Mouse (Mus musculus) neural tube, embryonic 12.5 days (tissue): Measurements from ENCODE around the gene Fam178b. TPM values are rescaled to one million over a fixed set of nuclear protein-coding genes. Genes with fewer than 3 reads are reported as not detected.
"Not testable (repeated sequence)": the region's sequence is repeated elsewhere in the genome, so short reads cannot be mapped to it uniquely, and the experiment has no call there.

Source experiments
- ATAC-seq: fragments of 200-750 bp; cut with Nextera tagmentation; 2 replicates; pipeline ENCODE4 v1.8.0; 2017; ENCODE audit warnings: low read depth, mild to moderate bottlenecking, moderate TSS enrichment, moderate library complexity; ENCODE audit not compliant: low FRiP score
- H3K27ac ChIP-seq: fragments of 300-500 bp; sonication (generic); 2 replicates; pipeline ENCODE4 v1.5.1; 2016
- H3K27me3 ChIP-seq: fragments of 300-500 bp; sonication (generic); replicated peaks from 2 replicates; pipeline ENCODE4 v1.6.1; 2016; ENCODE audit warnings: mild to moderate bottlenecking
- H3K36me3 ChIP-seq: fragments of 300-500 bp; sonication (generic); 2 replicates; pipeline ENCODE4 v1.6.1; 2016; ENCODE audit warnings: mild to moderate bottlenecking
- H3K4me1 ChIP-seq: fragments of 300-500 bp; sonication (generic); 2 replicates; pipeline ENCODE4 v1.6.1; 2016
- H3K4me2 ChIP-seq: fragments of 300-500 bp; sonication (generic); replicated peaks from 2 replicates; pipeline ENCODE4 v1.6.1; 2016; ENCODE audit warnings: mild to moderate bottlenecking
- H3K4me3 ChIP-seq: fragments of 300-500 bp; sonication (generic); 2 replicates; pipeline ENCODE4 v1.5.1; 2016
- H3K9ac ChIP-seq: fragments of 300-500 bp; sonication (generic); 2 replicates; pipeline ENCODE4 v1.6.1; 2016; ENCODE audit warnings: mild to moderate bottlenecking
- H3K9me3 ChIP-seq: fragments of 300-500 bp; sonication (generic); 2 replicates; pipeline ENCODE4 v1.6.1; 2016; ENCODE audit warnings: mild to moderate bottlenecking
- WGBS: fragments of 180-500 bp; shearing (Covaris S2); methylation state at CpG from one replicate; pipeline ENCODE4 v1.1.7; 2016; 5-methylcytosine and 5-hydroxymethylcytosine counted together
- polyA plus RNA-seq: library from polyadenylated mRNA; unstranded; fragments of >200 nt; fragmentation: Nextera tagmentation; extraction: Ambion mirVana; gene quantifications from 2 replicates; pipeline ENCODE4 v1.2.1, GENCODE M21; 2016

Fam178b gene
- polyA plus RNA-seq, 1 experiment from 2014 or later, result 0.48 TPM

DNA sequence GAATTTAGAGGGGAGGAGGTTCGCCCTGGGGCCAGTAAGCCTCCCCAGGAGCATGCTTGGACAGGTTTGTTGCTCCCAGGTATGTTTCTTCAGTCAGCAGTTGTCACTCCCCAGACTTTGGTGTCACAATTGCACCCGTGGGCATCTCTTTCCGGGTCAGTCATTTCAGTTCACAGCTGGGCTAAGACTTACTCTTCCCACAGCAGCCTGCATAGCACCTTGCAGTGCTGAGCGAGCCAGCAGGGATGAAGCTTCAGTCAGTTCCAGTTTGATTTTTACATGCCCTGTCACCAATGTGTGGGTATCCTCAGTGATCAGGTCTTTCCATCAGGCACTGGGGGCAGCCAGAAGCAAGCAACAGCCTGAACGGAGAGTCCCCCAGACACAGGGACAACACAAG, 14.0 kb upstream of the Fam178b start:
- Histone ChIP-seq H3K27me3 (no peaks in the 10 kb centered on the region), H3K27ac (no peak overlapping the region), H3K9me3 (no peaks in the 10 kb centered on the region), H3K4me1 (peaks cover 7% of the 10 kb centered on the region), H3K36me3 (peaks cover 50% of the 10 kb centered on the region), H3K4me3 (no peak overlapping the region), H3K4me2 (no peak overlapping the region), H3K9ac (no peak overlapping the region)
- WGBS, result 70% methylated on average over 5 of the region's 5 CpGs
- ATAC-seq, result no peak

DNA sequence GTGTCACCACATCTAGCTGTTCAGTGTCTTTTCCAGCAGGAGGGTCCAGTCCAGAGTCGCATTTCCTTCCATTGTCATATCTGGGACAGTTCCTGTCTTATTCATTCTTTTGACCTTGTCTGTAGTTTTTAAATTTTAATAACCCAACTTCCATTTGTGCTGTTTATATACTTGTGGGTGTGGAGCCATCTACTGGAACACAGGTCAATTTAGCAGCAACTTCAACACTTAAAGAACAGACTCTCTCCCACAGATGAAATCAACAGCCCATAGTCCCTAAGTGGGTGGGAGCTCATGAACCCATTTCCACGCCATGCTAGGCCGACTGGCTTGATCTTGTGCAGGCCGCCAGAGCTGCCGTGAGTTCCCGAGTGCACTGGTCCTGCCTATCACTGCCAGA, 13.4 kb upstream of the Fam178b start:
- H3K4me3 ChIP-seq, result no peak overlapping the region
- no peak overlapping the region for H3K9ac ChIP-seq
- H3K4me2 ChIP-seq, result no peak overlapping the region
- 83% methylated on average over 6 of the region's 6 CpGs for WGBS
- H3K27ac ChIP-seq, result no peak overlapping the region
- H3K9me3 ChIP-seq, result no peaks in the 10 kb centered on the region
- no peaks in the 10 kb centered on the region for H3K27me3 ChIP-seq
- peaks cover 10% of the 10 kb centered on the region for H3K4me1 ChIP-seq
- peaks cover 44% of the 10 kb centered on the region for H3K36me3 ChIP-seq
- no peak for ATAC-seq

DNA sequence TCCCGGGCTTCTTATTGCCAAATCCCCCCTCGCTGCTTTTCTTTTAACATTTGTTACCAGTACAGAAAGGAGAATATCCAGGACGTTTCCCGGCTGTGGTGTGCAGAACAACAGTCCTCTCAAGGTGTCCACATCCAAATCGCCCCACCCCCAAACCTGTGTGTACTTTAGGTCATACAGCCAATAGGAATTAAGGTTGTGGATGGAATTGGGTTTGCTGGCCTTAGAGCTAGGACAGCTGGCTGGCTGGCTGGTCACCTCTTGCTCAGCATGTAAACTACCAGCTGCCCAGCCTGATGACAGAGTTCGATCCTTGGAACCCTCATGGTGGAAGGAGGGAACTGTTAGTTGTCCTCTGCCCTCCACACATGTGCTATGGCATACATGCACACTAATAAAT, 11.9 kb upstream of the Fam178b start:
- WGBS, result 86% methylated on average over 6 of the region's 6 CpGs
- no peaks in the 10 kb centered on the region for H3K9me3 ChIP-seq

DNA sequence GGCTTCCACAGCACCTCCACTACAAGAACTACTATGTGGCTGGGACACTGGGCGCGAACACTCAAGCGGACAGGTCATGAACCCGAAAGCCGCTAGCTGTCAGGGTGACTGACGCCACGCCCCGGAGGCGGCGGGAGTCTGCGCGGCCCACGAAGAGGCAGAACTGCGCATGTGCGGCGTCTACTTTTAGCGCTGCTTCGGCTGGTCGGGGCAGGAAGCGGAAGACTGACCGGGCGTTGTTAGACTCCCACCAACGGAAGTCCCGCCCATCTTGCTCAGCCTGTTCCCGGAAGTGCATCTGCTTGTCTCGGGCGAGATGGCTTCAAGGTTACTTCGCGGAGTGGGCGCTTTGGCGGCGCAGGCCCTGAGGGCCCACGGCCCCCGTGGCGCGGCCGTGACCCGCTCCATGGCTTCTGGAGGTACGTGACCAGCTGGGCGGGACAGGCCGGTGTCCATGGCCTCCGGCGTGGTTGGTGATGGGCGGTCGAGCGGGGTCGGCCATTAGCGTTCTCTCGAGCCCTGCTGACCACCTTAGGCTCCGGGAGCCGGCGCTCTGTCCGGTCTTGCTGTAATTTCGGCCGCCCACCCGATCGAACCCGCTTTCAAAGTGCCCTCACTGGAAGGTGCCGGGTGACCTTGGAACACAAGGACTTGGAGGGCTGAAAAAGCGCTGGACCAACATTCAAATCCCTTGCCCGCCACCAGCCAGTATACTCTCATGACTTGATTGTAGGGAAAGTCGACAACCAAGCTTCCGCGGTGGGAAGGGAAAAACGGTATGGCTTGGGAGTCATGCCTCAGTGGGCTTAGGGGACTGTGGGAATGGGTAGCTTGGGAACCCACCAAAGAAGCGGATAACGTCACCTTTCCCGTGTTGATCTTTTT, 8.5 kb upstream of the Fam178b start, which contains the start of gene Cox5b:
Gene Cox5b (plus strand): TSS at position 179 of the 885 bp plus-strand sequence.
- Histone ChIP-seq H3K9me3 (no peaks in the 10 kb centered on the region), H3K4me2 (peak within 1 kb of the TSS; percentile 91), H3K27me3 (no peaks in the 10 kb centered on the region), H3K4me3 (peak within 1 kb of the TSS; percentile 90), H3K27ac (no peak within 1 kb of the TSS), H3K4me1 (peaks cover 10% of the 10 kb centered on the region), H3K9ac (peak within 1 kb of the TSS; percentile 82), H3K36me3 (peaks cover 15% of the 10 kb centered on the region)
- peak; percentile 94 for ATAC-seq
- 1% methylated on average over 68 of the region's 68 CpGs for WGBS

More for the DNA sequence above, 11.9 kb upstream of the Fam178b start:
- Histone ChIP-seq H3K4me3 (no peak overlapping the region), H3K4me1 (peaks cover 10% of the 10 kb centered on the region), H3K27me3 (no peaks in the 10 kb centered on the region), H3K9ac (no peak overlapping the region), H3K36me3 (peaks cover 28% of the 10 kb centered on the region), H3K4me2 (no peak overlapping the region), H3K27ac (no peak overlapping the region)
- no peak for ATAC-seq

DNA sequence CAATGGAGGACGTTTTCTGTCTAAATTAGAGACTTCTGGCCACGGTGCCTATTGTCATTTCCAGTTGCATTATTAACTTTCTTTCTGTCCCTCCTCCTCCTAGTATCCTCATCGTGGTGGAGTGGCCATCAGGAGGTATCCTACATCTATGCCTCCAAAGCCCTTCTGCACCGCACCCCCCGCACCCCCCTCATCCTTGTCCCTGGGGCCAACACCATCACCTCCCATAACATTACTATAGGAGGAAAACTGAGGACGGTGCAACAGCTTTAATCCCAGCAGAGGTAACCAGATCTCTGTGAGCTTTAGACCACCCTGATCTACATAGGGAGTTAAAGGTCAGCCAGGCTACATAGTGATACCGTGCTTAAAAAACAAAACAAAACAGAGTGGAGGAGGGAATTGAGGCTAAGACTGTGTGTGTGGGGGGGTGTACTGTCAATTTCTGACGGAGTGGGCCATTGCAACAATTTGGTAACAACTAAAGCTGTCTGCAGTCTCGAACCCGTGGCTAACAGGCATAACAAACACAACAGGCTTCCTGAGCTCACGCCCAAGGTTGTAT, 7.8 kb upstream of the Fam178b start:
- Histone ChIP-seq H3K27ac (no peak overlapping the region), H3K27me3 (no peaks in the 10 kb centered on the region), H3K36me3 (peaks cover 15% of the 10 kb centered on the region), H3K4me2 (peak overlapping the region; percentile 91), H3K9me3 (no peaks in the 10 kb centered on the region), H3K4me1 (peaks cover 10% of the 10 kb centered on the region), H3K9ac (peak overlapping the region; percentile 82; the same call in 1 of the 2 replicates), H3K4me3 (peak overlapping the region; percentile 90)
- WGBS, result 63% methylated on average over 11 of the region's 11 CpGs
- peak; percentile 65 for ATAC-seq

DNA sequence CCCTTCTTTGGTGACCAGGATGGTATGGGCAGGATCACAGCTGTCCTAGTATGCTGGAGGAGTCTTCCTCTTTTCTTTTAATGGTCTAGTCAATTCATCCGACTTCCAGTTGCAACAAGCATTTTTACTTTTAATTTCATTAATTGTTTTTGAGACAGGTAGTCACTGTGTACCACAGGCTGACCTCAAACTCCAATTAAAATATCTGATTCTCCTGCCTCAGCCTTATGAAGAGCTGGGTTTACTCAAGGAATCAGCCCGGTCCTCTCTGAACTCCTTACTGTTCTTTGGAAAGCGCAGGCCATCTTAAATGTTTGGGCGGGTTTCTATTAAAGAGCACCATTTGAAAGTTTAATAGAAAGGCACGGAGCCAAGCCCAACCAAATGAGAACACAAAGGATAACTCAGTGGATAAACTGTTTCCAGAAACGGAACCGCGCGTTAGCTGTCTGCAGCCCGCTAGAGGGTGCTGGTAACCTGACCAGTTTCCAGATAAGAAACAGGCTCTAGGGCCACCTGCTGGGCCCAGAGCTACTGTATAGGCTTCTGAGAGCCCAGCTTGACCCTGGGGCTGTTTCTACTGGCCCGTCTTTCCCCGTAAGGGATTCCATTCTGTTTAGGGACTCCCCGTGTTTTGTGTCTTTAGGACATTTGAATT, 956 bp upstream of the Fam178b start:
- 12% methylated on average over 13 of the region's 13 CpGs for WGBS
- Histone ChIP-seq H3K9me3 (no peaks in the 10 kb centered on the region), H3K4me2 (no peak overlapping the region), H3K27me3 (no peaks in the 10 kb centered on the region), H3K36me3 (no peaks in the 10 kb centered on the region), H3K4me3 (no peak overlapping the region), H3K4me1 (no peaks in the 10 kb centered on the region), H3K27ac (no peak overlapping the region), H3K9ac (no peak overlapping the region)
- ATAC-seq, result peak; percentile 33; the same call in 1 of the 2 replicates

DNA sequence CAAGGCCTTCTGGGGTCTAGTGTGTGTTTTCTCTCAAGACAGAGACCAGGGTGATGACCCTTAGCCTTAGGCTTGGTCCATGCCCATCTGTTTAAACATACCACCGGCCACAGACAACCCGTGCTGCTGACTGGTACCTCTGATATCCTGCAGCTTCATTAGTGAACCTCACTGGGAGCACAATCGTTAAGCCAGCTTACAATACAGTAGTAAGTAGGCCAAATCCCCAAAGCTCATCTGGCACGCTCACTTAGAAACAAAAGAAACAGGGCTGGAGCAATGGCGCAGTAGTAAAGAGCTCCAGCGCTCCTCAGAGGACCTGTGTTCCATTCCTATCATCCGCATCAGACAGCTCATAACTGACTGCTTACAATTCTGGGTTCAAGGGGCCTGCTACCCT, 2.1 kb downstream of the Fam178b start:
- Histone ChIP-seq H3K27me3 (no peaks in the 10 kb centered on the region), H3K36me3 (no peaks in the 10 kb centered on the region), H3K9me3 (no peaks in the 10 kb centered on the region), H3K27ac (no peak overlapping the region), H3K4me3 (no peak overlapping the region), H3K9ac (no peak overlapping the region), H3K4me2 (no peak overlapping the region), H3K4me1 (no peaks in the 10 kb centered on the region)
- WGBS, result 70% methylated on average over 7 of the region's 7 CpGs
- ATAC-seq, result no peak

DNA sequence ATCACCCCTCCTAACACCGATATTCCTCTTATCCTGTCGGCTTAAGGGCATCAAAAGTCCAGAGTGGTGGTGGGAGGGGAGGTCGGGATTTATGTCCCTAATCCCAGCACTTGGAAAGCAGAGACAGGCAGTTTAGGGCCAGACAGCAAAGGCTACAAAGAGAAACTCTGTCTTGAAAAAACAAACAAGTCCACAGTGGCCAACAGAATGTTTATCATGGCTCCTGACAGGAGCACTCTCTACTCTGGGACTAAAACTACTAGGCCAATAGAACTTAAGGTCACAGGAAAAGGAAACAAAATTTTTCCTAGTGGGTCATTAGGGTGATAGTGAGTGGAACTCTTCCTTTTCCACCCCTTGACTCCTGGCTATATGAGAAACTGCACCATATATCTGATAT, 8.0 kb downstream of the Fam178b start:
- no peaks in the 10 kb centered on the region; the same call in 1 of the 2 replicates for H3K4me1 ChIP-seq
- H3K27ac ChIP-seq, result no peak overlapping the region
- WGBS, result 51% methylated on average over 3 of the region's 3 CpGs
- H3K36me3 ChIP-seq, result no peaks in the 10 kb centered on the region
- H3K4me2 ChIP-seq, result no peak overlapping the region
- H3K9me3 ChIP-seq, result no peaks in the 10 kb centered on the region
- no peaks in the 10 kb centered on the region for H3K27me3 ChIP-seq
- no peak overlapping the region for H3K4me3 ChIP-seq
- ATAC-seq, result no peak
- H3K9ac ChIP-seq, result no peak overlapping the region

DNA sequence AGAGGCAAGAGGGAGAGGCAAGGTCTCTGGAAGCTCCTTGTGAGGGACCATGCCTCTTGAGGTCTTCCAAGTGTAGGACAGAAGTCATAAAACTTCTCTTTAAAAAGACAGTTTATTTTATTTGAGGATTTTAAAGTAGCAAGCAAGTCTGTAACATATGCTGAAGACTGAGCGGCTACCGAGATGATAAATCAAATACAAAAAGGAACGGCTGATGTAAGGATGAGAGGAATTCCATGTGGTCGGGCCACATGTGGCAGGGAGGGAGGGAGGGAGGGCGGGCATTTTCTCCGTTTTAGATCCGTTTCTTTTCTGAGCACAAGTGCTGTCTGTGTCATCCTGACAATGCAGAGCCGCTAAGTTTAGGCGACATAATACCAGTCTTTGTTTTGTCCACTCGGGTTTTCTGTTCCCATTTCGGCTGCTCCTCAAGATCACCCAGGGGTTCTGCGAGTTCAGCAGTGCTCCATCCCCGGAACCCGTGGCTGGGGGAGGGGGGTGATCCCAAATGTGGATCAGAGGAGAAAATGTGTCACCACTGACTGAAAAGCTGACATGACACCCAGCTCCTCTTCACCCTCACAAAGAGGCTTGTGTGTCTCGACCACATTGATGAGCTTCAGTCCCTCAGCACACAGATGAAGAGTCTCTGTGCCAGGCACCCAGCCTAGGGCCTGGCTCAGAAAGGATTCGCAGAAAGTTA, 10.2 kb downstream of the Fam178b start:
- H3K9me3 ChIP-seq, result no peaks in the 10 kb centered on the region
- no peak overlapping the region for H3K4me3 ChIP-seq
- H3K4me1 ChIP-seq, result no peaks in the 10 kb centered on the region; the same call in 1 of the 2 replicates
- ATAC-seq, result no peak
- no peaks in the 10 kb centered on the region for H3K27me3 ChIP-seq
- no peak overlapping the region for H3K9ac ChIP-seq
- WGBS, result 50% methylated on average over 16 of the region's 16 CpGs
- H3K4me2 ChIP-seq, result no peak overlapping the region; the same call in 1 of the 2 replicates
- H3K27ac ChIP-seq, result no peak overlapping the region
- H3K36me3 ChIP-seq, result no peaks in the 10 kb centered on the region

DNA sequence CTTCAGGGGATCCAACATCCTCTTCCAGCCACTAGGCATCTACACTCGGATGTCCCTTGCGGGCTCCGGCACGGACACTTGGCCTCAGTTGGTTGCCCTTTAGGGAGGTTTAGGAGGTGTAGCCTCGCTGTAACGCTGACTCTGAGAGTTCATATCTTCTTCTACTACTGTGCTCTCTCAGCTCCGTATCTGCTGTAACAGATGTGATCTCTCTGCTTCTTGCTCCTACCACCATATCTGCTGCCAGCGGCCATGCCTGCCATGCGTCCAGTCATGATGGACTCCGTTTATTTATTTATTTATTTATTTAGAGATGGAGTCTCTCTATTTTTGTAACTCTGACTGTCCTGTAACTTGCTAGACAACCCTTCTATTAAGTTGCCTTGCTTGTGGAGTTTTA, 11.7 kb downstream of the Fam178b start:
- no peak overlapping the region for H3K9ac ChIP-seq
- H3K36me3 ChIP-seq, result no peaks in the 10 kb centered on the region
- H3K4me3 ChIP-seq, result no peak overlapping the region
- no peak for ATAC-seq
- H3K27ac ChIP-seq, result no peak overlapping the region
- H3K4me2 ChIP-seq, result no peak overlapping the region
- WGBS, result 92% methylated on average over 10 of the region's 10 CpGs
- no peaks in the 10 kb centered on the region for H3K27me3 ChIP-seq
- no peaks in the 10 kb centered on the region for H3K9me3 ChIP-seq
- no peaks in the 10 kb centered on the region; the same call in 1 of the 2 replicates for H3K4me1 ChIP-seq

DNA sequence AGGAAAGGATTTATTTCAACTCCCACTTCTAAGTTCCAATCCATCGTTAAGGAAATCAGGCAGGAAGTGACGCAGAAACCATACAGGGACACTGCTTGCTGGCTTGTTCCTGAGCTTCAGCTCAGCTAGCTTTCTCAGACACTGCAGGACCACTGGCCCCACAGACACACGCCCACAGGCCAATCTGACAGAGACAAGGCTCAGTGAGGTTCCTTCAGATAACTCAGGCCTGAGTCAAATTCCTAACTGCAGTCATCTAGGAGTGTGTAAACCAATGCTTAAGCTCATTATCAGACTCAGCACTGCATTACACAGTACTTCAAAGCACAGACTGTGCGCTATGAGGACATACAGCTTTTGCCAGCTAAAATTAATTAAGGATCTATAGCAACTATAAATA, 12.7 kb downstream of the Fam178b start:
- H3K4me1 ChIP-seq, result no peaks in the 10 kb centered on the region; the same call in 1 of the 2 replicates
- no peak for ATAC-seq
- H3K9ac ChIP-seq, result no peak overlapping the region
- no peak overlapping the region for H3K4me3 ChIP-seq
- no peak overlapping the region for H3K27ac ChIP-seq
- WGBS, result 82% methylated on average over 4 of the region's 4 CpGs
- H3K36me3 ChIP-seq, result no peaks in the 10 kb centered on the region
- H3K27me3 ChIP-seq, result no peaks in the 10 kb centered on the region
- no peaks in the 10 kb centered on the region for H3K9me3 ChIP-seq
- no peak overlapping the region for H3K4me2 ChIP-seq

DNA sequence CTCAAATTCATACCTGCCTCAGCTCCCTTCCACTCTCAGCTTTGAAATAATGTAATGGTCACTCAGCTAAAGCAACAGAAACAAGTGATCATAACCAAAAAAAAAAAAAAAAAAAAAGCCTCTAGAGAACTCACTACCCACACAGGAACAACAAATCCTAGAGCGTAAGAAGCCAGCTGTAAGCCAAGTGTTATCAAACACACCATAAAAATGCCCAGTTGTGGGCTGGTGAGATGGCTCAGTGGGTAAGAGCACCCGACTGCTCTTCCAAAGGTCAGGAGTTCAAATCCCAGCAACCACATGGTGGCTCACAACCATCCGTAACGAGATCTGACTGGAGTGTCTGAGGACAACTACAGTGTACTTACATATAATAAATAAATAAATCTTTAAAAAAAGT, 15.0 kb downstream of the Fam178b start:
- H3K9me3 ChIP-seq, H3K36me3 ChIP-seq, H3K9ac ChIP-seq, ATAC-seq, H3K4me1 ChIP-seq, H3K27me3 ChIP-seq, H3K27ac ChIP-seq, H3K4me2 ChIP-seq, H3K4me3 ChIP-seq: not testable (repeated sequence)
- WGBS, result 61% methylated on average over 4 of the region's 4 CpGs
